Mouse (Mus musculus) macrophage (primary cell): ENCODE results near the gene Srsf3. TPM values are rescaled to one million over a fixed set of nuclear protein-coding genes. Genes with fewer than 3 reads are reported as not detected.
A peak's percentile ranks its signal among the peaks of the same experiment; 100 is the strongest.

Source experiments
- H3K27ac ChIP-seq: fragments of 350-480 bp; formaldehyde crosslinking; 2 replicates; pipeline ENCODE4 v1.9.0; 2021
- H3K36me3 ChIP-seq: fragments of 350-480 bp; formaldehyde crosslinking; 2 replicates; pipeline ENCODE4 v1.9.0; 2021; ENCODE audit errors: inconsistent target
- H3K4me3 ChIP-seq: fragments of 350-480 bp; formaldehyde crosslinking; 2 replicates; pipeline ENCODE4 v1.9.0; 2021; ENCODE audit errors: inconsistent target
- H3K79me2 ChIP-seq: fragments of 350-480 bp; formaldehyde crosslinking; 2 replicates; pipeline ENCODE4 v1.9.0; 2021; ENCODE audit errors: inconsistent target
- WGBS: methylation state at CpG from one replicate; pipeline ENCODE4 v1.1.7; 2026; ENCODE audit warnings: inconsistent platforms; ENCODE audit not compliant: missing documents; 5-methylcytosine and 5-hydroxymethylcytosine counted together
- polyA plus RNA-seq: library from polyadenylated mRNA; stranded (reverse); fragments of 250-400 nt; gene quantifications from 3 replicates; pipeline ENCODE4 v1.2.4, GENCODE M21; 2018; ENCODE audit warnings: inconsistent platforms

Srsf3 gene
- polyA plus RNA-seq, 1 experiment from 2014 or later, result 60.3 TPM

- H3K36me3 ChIP-seq, result no peaks in the 10 kb centered on the region
- peaks cover 53% of the 10 kb centered on the region for H3K79me2 ChIP-seq
- WGBS, result under 1% methylated on average over 19 of the region's 19 CpGs
- peak overlapping the region; percentile 93 for H3K27ac ChIP-seq
- peak overlapping the region; percentile 100 for H3K4me3 ChIP-seq
Measured at GRCm38 (mm10) chr17:29007243-29007640, 25.2 kb upstream of the Srsf3 start.

GRCm38 (mm10) chr17:29007641-29008325 is 24.6 kb upstream of the Srsf3 start, which contains the start of gene Stk38:
TSS of gene Stk38 (minus strand) at chr17:29007995.
- under 1% methylated on average over 63 of the region's 65 CpGs for WGBS
- Histone ChIP-seq H3K27ac (peak within 1 kb of the TSS; percentile 93), H3K79me2 (peaks cover 47% of the 10 kb centered on the region), H3K4me3 (peak within 1 kb of the TSS; percentile 100), H3K36me3 (no peaks in the 10 kb centered on the region)

- H3K27ac ChIP-seq, result peak overlapping the region; percentile 93
- no peaks in the 10 kb centered on the region for H3K36me3 ChIP-seq
- 15% methylated on average over 8 of the region's 8 CpGs for WGBS
- H3K79me2 ChIP-seq, result peaks cover 42% of the 10 kb centered on the region
- H3K4me3 ChIP-seq, result peak overlapping the region; percentile 21; the same call in 1 of the 2 replicates
Measured at GRCm38 (mm10) chr17:29008326-29008650, 24.1 kb upstream of the Srsf3 start.

- no peak overlapping the region for H3K4me3 ChIP-seq
- 27% methylated on average over 3 of the region's 4 CpGs for WGBS
- no peaks in the 10 kb centered on the region for H3K36me3 ChIP-seq
Measured at GRCm38 (mm10) chr17:29009181-29009580, 23.2 kb upstream of the Srsf3 start.

GRCm38 (mm10) chr17:29014235-29014634 is 18.2 kb upstream of the Srsf3 start:
- no peak overlapping the region for H3K27ac ChIP-seq
- H3K79me2 ChIP-seq, result no peaks in the 10 kb centered on the region
- no peaks in the 10 kb centered on the region for H3K36me3 ChIP-seq
- no peak overlapping the region for H3K4me3 ChIP-seq

More at GRCm38 (mm10) chr17:29009181-29009580, 23.2 kb upstream of the Srsf3 start:
- peak overlapping the region; percentile 93 for H3K27ac ChIP-seq
- H3K79me2 ChIP-seq, result peaks cover 33% of the 10 kb centered on the region

GRCm38 (mm10) chr17:29015638-29016037 is 16.8 kb upstream of the Srsf3 start:
- Histone ChIP-seq H3K79me2 (no peaks in the 10 kb centered on the region), H3K36me3 (no peaks in the 10 kb centered on the region), H3K27ac (no peak overlapping the region), H3K4me3 (no peak overlapping the region)
- WGBS, result 30% methylated on average over 2 of the region's 2 CpGs

- no peaks in the 10 kb centered on the region for H3K36me3 ChIP-seq
- WGBS, result 79% methylated on average over 4 of the region's 4 CpGs
- H3K4me3 ChIP-seq, result no peak overlapping the region
- no peak overlapping the region for H3K27ac ChIP-seq
- no peaks in the 10 kb centered on the region for H3K79me2 ChIP-seq
Measured at GRCm38 (mm10) chr17:29016705-29017104, 15.7 kb upstream of the Srsf3 start.

- Histone ChIP-seq H3K4me3 (no peak overlapping the region), H3K27ac (no peak overlapping the region), H3K36me3 (no peaks in the 10 kb centered on the region), H3K79me2 (no peaks in the 10 kb centered on the region)
- WGBS, result 79% methylated on average over 10 of the region's 11 CpGs
Measured at GRCm38 (mm10) chr17:29018292-29018984, 14.0 kb upstream of the Srsf3 start.

GRCm38 (mm10) chr17:29019391-29019790 is 13.0 kb upstream of the Srsf3 start:
- Histone ChIP-seq H3K4me3 (no peak overlapping the region), H3K36me3 (no peaks in the 10 kb centered on the region), H3K27ac (no peak overlapping the region), H3K79me2 (no peaks in the 10 kb centered on the region)
- WGBS, result 88% methylated on average over 7 of the region's 7 CpGs

- H3K4me3 ChIP-seq, result no peak overlapping the region
- H3K27ac ChIP-seq, result no peak overlapping the region
- H3K79me2 ChIP-seq, result no peaks in the 10 kb centered on the region
- H3K36me3 ChIP-seq, result no peaks in the 10 kb centered on the region
Measured at GRCm38 (mm10) chr17:29020444-29020843, 12.0 kb upstream of the Srsf3 start.

GRCm38 (mm10) chr17:29022230-29022819 is 10.1 kb upstream of the Srsf3 start:
- no peaks in the 10 kb centered on the region for H3K36me3 ChIP-seq
- no peak overlapping the region for H3K4me3 ChIP-seq
- 9% methylated on average over 15 of the region's 15 CpGs for WGBS
- H3K79me2 ChIP-seq, result no peaks in the 10 kb centered on the region
- H3K27ac ChIP-seq, result no peak overlapping the region

- Histone ChIP-seq H3K4me3 (no peak overlapping the region), H3K36me3 (no peaks in the 10 kb centered on the region), H3K79me2 (no peaks in the 10 kb centered on the region), H3K27ac (no peak overlapping the region)
- 97% methylated on average over 6 of the region's 6 CpGs for WGBS
Measured at GRCm38 (mm10) chr17:29023346-29023745, 9.1 kb upstream of the Srsf3 start.

GRCm38 (mm10) chr17:29024047-29024892 is 8.2 kb upstream of the Srsf3 start:
- Histone ChIP-seq H3K4me3 (no peak overlapping the region), H3K79me2 (no peaks in the 10 kb centered on the region), H3K36me3 (no peaks in the 10 kb centered on the region), H3K27ac (no peak overlapping the region)
- WGBS, result 40% methylated on average over 21 of the region's 22 CpGs

GRCm38 (mm10) chr17:29024896-29025565 is 7.4 kb upstream of the Srsf3 start:
- Histone ChIP-seq H3K27ac (no peak overlapping the region), H3K36me3 (no peaks in the 10 kb centered on the region), H3K4me3 (no peak overlapping the region), H3K79me2 (no peaks in the 10 kb centered on the region)
- WGBS, result 87% methylated on average over 9 of the region's 10 CpGs
